Mouse (Mus musculus) cerebellum, adult 9-11 months (tissue): ENCODE data around the gene Tmem125.

ENCODE experiments used
- DNase-seq: peaks from one replicate; pipeline ENCODE4 v3.0.0; 2022

Tmem125 gene

DNA sequence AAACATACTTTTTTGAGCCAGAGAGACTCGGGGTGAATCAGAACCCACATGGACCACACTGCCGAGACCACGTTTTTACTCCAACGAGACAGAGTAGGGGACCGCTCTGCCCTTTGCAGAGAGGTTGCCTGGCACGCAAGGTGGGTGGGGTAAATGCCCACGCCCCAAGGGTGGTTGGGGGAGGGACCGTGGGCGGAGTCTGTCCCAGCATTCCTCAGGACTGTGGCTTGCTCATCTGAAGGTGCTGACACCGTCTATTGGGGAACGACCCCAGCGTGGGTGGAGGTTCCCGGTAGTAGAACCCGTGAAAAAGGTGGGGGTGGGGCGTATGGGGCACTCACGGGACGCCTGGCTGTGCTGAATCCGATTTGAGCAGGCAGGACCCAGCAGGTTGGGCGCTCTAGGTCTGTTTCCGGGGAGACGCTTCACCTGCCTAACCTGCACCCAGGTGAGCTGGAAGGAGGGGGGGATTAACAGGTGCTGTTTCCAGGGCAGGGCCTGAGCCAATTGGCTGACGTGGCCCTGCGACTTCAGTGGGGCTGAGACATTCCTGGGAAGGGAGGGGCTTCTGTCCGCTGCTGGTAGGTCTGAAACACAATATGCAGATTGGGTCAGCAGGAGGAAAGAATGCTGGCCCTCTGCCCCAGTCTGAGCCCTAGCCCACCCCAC is at the start of gene Tmem125:
Gene Tmem125, minus strand, starts transcription at position 453 of the 669 bp plus-strand sequence.
- peak; percentile 12 for DNase-seq

GRCm38 (mm10) chr4:118589733-118590130 is 45.9 kb upstream of the Tmem125 start:
- no peak for DNase-seq

DNA sequence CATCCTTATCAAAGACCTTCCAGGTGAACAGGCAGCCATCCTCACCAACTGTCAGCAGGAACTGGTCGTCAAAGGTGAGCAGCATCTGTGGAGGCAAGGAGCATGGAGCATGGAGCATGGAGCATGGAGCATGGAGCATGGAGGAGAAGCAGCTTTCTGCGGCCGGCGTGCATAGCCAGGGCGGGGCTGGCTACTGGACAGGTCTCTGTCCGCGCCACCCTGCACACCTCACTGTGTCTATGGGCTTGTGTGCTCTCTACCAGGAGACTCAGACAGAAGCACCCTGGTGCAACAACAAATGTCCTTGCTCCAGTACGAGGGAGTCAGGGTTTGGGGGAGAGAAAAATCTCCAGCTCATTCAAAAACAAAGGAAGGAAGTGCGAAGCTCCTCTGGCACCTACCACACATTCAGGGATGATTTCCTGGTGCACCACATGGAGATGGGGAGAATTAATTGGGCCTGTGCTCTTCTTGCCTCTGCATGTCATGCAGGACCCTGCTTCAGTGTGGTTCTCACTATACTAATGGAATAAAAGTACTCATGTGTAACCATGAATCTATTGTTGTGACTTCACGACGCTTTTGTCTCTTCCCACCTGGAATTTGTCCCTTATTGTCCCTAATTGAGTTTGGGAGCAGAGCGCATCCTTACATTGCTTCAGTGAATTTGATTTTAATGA is 45.3 kb upstream of the Tmem125 start:
- no peak for DNase-seq

- DNase-seq: no peak
Observed at GRCm38 (mm10) chr4:118582629-118583028, 38.8 kb upstream of the Tmem125 start.

- no peak for DNase-seq
Observed at GRCm38 (mm10) chr4:118581508-118581907, 37.7 kb upstream of the Tmem125 start.

DNA sequence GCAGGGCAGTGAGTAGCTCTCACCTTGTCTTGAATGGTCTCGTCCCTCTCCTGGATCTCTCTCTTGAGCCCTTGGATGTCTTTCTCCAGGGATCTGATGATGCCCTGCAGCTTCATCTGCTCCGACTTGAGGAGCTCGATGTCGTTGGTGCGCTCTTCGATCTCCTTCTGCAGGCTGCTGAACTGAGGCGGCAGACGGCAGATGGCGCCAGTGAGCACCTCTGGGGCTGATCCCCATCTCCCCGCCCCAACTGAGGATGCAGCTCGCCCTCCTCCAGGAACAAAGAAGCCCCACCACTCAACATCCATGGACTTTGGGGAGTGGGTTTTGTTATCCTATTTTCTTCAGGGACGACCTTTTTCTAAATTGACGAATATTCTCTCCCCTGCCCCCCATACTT is 35.5 kb upstream of the Tmem125 start:
- no peak for DNase-seq

DNA sequence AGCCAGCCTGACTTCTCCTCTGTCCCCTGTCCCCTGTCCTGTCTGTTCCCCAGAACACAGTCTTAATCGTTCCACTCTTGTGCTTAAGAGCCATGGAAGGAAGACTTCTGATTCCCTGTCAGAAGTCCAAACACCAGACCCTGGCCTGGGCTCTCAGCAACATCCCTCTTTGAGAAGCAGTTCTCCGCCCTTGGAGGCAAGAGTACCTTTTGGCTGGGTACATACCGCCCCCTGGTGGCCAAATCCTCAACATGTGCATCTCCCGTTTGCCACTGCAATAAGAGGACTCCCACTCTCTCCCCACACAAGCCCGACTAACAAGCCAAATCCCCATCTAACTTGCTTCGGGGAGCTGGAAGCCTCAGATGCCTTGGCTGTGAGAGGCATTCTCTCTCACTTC is 32.3 kb upstream of the Tmem125 start:
- peak; percentile 32 for DNase-seq

DNA sequence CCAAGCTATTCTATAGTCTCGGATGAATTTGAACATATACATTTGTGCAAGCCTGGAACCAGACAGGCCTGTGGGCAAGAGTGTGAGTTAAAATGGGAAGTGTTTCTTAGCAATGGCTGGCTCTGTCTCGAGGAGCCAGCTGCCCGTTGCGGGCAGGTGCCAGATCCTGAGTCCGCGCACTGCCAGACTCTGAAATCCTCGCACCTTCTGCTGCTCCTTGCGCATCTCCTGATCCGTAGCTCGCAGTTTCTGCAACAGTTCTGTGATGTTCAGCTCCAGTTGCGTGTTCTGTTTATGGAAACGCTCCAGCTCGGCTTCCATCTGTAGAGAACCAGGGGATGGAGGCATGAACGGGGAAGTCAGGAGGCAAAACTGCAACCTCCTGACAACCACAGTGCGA is 27.6 kb upstream of the Tmem125 start:
- no peak for DNase-seq

GRCm38 (mm10) chr4:118569320-118569719 is 25.5 kb upstream of the Tmem125 start:
- DNase-seq: no peak

GRCm38 (mm10) chr4:118568709-118569108 is 24.9 kb upstream of the Tmem125 start:
- no peak for DNase-seq

DNA sequence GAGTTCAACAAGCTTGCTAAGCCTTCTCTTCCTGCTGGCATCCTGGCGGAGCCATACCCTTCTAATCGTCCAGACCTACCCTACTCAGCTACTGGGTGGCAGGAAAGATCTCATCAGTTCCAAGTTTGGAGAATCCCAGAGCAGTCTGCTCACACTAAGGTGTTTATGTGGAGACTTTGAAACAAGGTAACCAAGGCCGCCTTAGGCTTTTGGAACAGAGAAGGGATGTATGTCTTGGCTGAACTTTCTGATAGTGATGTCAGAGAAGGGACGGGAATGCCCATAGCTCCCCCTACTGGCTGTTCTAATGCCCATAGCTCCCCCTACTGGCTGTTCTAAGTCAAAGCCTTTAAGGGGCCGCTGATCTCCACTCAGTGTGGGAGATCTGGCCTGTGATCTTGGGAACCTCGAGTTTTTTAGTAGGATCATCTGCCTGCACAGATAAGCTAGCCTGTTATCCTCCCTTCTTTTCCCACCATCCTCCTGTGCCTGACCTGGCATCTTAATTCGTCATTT is 22.4 kb upstream of the Tmem125 start:
- no peak for DNase-seq

GRCm38 (mm10) chr4:118564926-118565279 is 21.1 kb upstream of the Tmem125 start:
- no peak for DNase-seq

- DNase-seq: no peak
Observed at GRCm38 (mm10) chr4:118564062-118564925, 20.4 kb upstream of the Tmem125 start.

- DNase-seq: no peak
Observed at GRCm38 (mm10) chr4:118553039-118553649, 9.3 kb upstream of the Tmem125 start.

DNA sequence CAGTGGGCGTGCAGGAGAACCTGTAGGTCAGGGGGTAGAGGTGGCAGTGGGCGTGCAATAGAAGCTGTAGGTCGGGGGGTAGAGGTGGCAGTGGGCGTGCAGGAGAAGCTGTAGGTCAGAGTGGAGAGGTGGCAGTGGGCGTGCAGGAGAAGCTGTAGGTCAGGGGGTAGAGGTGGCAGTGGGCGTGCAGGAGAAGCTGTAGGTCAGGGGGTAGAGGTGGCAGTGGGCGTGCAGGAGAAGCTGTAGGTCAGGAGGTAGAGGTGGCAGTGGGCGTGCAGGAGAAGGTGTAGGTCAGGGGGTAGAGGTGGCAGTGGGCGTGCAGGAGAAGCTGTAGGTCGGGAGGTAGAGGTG is 4.3 kb upstream of the Tmem125 start:
- peak; percentile 16 for DNase-seq

DNA sequence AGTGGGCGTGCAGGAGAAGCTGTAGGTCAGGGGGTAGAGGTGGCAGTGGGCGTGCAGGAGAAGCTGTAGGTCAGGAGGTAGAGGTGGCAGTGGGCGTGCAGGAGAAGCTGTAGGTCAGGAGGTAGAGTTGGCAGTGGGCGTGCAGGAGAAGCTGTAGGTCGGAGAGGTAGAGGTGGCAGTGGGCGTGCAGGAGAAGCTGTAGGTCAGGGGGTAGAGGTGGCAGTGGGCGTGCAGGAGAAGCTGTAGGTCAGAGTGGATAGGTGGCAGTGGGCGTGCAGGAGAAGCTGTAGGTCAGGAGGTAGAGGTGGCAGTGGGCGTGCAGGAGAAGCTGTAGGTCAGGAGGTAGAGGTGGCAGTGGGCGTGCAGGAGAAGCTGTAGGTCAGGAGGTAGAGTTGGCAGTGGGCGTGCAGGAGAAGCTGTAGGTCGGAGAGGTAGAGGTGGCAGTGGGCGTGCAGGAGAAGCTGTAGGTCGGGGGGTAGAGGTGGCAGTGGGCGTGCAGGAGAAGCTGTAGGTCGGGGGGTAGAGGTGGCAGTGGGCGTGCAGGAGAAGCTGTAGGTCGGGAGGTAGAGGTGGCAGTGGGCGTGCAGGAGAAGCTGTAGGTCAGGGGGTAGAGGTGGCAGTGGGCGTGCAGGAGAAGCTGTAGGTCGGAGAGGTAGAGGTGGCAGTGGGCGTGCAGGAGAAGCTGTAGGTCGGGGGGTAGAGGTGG is 3.7 kb upstream of the Tmem125 start:
- peak; percentile 59 for DNase-seq

DNA sequence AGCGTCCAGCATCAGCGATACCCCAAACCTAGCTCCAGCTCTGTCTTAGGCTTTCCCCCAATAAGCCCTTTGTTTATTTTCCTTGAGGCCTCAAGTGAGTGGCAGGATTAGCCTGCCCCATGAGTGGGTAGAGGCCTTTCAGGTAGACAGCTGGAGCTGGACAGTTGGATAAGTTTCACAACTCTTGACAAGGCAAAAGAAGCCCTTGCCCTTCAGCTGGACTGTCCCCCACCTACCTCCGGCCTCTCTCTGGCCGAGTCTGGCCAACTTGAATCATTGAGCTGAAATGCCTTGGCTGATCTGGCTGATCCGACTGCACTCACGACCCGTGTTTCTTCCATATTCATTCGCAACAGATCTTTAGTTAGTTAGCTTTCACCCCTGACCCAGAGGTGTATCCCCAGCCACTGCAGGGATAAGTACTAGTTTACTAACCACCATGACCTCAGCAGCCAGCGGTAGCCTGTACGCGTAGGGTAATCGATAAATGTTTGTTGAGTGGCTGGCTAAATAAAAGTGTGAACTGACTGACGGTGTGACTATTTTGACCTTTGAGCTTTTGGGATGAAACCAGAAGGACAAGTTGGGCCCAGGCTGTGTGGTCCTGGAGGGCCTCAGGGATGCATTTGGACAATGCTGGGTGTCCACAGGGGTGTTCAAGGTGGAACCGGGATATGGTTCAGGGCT is 740 bp upstream of the Tmem125 start:
- no peak for DNase-seq

DNA sequence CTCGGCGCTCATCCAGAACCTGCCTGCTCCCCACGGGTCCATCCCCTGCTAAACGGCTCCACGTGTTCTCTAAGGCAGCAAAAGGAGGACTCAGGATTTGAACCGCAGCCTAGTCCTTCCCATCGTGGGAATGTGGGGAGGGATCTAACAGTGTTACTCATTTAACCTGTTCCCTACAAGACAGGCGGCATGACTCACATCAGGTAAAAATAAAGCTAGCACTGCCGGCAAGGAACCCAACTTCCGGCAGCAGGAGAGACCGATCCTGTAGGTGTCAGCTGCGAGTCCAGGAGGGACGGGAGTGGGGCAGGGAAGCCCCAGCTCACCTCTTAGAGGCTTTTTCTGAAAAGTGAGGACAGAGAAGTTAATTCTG is 700 bp downstream of the Tmem125 start:
- DNase-seq: no peak

DNA sequence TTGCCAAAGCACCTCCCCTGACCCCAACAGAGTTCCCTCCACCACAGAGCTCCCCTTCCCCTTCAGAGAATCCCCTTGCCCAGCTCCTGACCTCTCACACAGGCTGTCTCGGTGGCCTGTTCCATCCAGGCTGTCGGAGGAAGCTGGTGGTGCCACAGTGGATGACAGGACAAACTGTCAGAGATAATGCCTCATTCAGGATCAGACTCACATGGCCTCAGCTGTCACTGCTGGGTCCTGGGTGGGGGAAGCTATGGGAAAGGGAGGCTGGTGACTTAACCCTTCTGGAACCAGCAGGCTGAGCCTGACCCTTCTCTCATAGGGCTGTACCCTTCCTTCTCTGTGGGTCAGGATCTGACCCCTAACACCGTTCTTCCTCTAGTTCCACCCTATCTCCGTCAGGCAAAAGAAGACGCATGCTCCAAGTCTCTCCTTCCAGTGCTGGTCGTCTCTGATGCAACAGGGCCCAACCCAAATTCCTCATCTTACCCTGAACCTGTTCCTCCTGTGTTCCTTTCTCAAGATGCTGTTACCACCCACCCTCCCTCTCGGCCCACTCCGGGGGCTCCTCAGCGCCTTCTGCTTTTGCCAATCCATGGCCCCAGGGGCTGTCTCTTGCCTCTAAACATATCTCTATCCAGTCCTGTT is 1.2 kb downstream of the Tmem125 start:
- DNase-seq: no peak

DNA sequence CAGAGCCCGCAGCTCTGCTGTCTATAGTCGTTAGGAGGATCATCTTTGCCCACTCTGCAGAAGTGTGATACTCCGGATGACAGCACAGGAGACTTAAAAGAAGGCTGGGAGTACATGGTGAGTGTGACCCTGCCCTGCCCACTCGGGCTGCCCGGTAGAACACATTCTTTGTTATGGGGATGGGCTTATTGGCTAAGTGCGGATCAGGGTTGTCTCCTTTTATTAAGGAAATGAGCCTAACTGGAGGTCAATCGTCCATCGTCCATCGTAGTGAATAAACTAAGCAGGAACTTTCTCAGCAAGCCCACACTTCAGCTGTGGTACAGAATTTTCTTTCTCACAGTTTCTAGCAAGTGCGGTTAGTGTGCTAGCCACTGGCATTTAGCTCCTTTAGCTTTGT is 3.9 kb downstream of the Tmem125 start:
- DNase-seq: no peak

DNA sequence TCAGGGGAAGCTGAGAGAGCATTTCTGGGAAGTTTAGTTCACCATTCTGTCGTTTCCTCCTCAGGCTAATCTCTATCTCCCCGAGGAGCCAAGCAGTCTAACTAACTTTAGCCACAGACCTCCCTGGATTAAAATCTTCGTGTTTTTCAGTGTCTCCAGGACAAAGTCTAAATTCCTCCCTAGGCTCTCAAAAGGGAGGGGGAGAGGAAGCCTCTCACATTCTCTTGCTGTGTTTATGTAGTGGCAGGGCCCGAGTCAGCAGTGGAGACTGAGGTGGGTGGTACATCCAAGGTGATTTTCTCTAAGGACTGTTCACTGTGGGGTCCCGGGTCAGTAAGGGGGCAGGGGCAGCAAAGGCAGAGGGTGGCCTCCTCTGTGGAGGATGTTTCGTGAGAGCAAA is 6.0 kb downstream of the Tmem125 start:
- no peak for DNase-seq

GRCm38 (mm10) chr4:118535610-118536009 is 8.2 kb downstream of the Tmem125 start:
- DNase-seq: no peak
